Mouse (Mus musculus) colon, adult 2 months (tissue): Measurements from ENCODE around the gene Psmc2. TPM values are rescaled to one million over a fixed set of nuclear protein-coding genes. Genes with fewer than 3 reads are reported as not detected.

Experiments used
- polyA plus RNA-seq: library from polyadenylated mRNA; depleted of rRNA; stranded (reverse); fragments of >200 nt; gene quantifications from 2 replicates; pipeline ENCODE4 v1.2.3, GENCODE M21; 2012; rRNA removed

The Psmc2 gene
- polyA plus RNA-seq = 12.2 and 14.5 TPM in 2 replicates

GRCm38 (mm10) chr5:21785053-21785452 is at the start of gene Psmc2, which contains the start of gene Dnajc2:
Psmc2 (plus strand) TSS chr5:21785283.
Dnajc2 (minus strand) TSS chr5:21785251.

GRCm38 (mm10) chr5:21736956-21737585 is 48.0 kb upstream of the Psmc2 start, which contains the start of gene Pmpcb:
Pmpcb (plus strand) TSS chr5:21737141.

Other genes with a start within 250 kb of the Psmc2 start
- 3.1 and 3.2 TPM in 2 replicates for gene Lrrc17, start 241.7 kb upstream of the Psmc2 start, polyA plus RNA-seq
- gene Fbxl13, start 139.6 kb upstream of the Psmc2 start, polyA plus RNA-seq = not detected in 2 replicates
- gene Armc10, start 139.5 kb upstream of the Psmc2 start, polyA plus RNA-seq = 32.6 and 88.0 TPM in 2 replicates
- 3.4 and 3.6 TPM in 2 replicates for gene Napepld, start 83.9 kb upstream of the Psmc2 start, polyA plus RNA-seq
- gene Pmpcb, start 48.1 kb upstream of the Psmc2 start, polyA plus RNA-seq = 20.9 and 24.0 TPM in 2 replicates
- gene Dnajc2, start within 50 bp of the Psmc2 start, polyA plus RNA-seq = 9.8 and 12.5 TPM in 2 replicates
- 0.03 TPM in 1 of 2 replicates, not detected in the other for gene Slc26a5, start 80.3 kb downstream of the Psmc2 start, polyA plus RNA-seq